Mouse (Mus musculus) monocyte, adult 5-6 weeks (primary cell): Measurements from ENCODE around the gene Vkorc1. TPM values are rescaled to one million over a fixed set of nuclear protein-coding genes. Genes with fewer than 3 reads are reported as not detected.

Experiments
- ATAC-seq: fragments of 153-309, 156-312 bp; replicated peaks from 2 replicates; pipeline ENCODE4 v1.8.0; 2017; ENCODE audit warnings: mild to moderate bottlenecking; ENCODE audit not compliant: low TSS enrichment, insufficient number of reproducible peaks, severe bottlenecking, poor library complexity, low FRiP score
- total RNA-seq: library from RNA; stranded (forward); fragments of 200-1000, 200-491, 200-594 nt; gene quantifications from 3 replicates; pipeline ENCODE4 v1.2.3, GENCODE M21; 2017

Vkorc1 gene
- total RNA-seq, 1 experiment from 2014 or later: 2.3 TPM

GRCm38 (mm10) chr7:127887191-127887590, 8.2 kb downstream of the Vkorc1 start:
- ATAC-seq: no peak

- ATAC-seq: no peak
Measured at GRCm38 (mm10) chr7:127886551-127886950, 8.9 kb downstream of the Vkorc1 start.

- ATAC-seq: no peak
Measured at GRCm38 (mm10) chr7:127885951-127886350, 9.5 kb downstream of the Vkorc1 start.

- ATAC-seq: no peak
Measured at GRCm38 (mm10) chr7:127880431-127880830, 15.0 kb downstream of the Vkorc1 start.

- no peak for ATAC-seq
Measured at GRCm38 (mm10) chr7:127879301-127879700, 16.1 kb downstream of the Vkorc1 start.

- ATAC-seq: peak; percentile 79
Measured at GRCm38 (mm10) chr7:127876467-127877348, 18.7 kb downstream of the Vkorc1 start, which contains the start of gene Zfp668. Gene Zfp668, minus strand, starts transcription at chr7:127876828.

GRCm38 (mm10) chr7:127876041-127876466, 19.4 kb downstream of the Vkorc1 start, which contains the start of gene Zfp646:
Gene Zfp646, plus strand, starts transcription at chr7:127876221.
- ATAC-seq: peak; percentile 48

GRCm38 (mm10) chr7:127875627-127876001, 19.8 kb downstream of the Vkorc1 start:
- ATAC-seq: peak; percentile 51

- 0 out of 2 replicates have a peak, but pooled peaks have one; percentile 2 for ATAC-seq
Measured at GRCm38 (mm10) chr7:127874812-127875626, 20.4 kb downstream of the Vkorc1 start.

GRCm38 (mm10) chr7:127870136-127870821, 25.1 kb downstream of the Vkorc1 start:
- ATAC-seq: no peak

- no peak for ATAC-seq
Measured at GRCm38 (mm10) chr7:127869149-127869810, 26.1 kb downstream of the Vkorc1 start.

- no peak for ATAC-seq
Measured at GRCm38 (mm10) chr7:127867641-127868040, 27.8 kb downstream of the Vkorc1 start.

GRCm38 (mm10) chr7:127866434-127866833, 29.0 kb downstream of the Vkorc1 start:
- no peak for ATAC-seq

GRCm38 (mm10) chr7:127858258-127858657, 37.2 kb downstream of the Vkorc1 start:
- no peak for ATAC-seq

GRCm38 (mm10) chr7:127850906-127851305, 44.5 kb downstream of the Vkorc1 start:
- peak; percentile 32; the same call in 1 of the 2 replicates for ATAC-seq

- ATAC-seq: peak; percentile 78
Measured at GRCm38 (mm10) chr7:127849973-127850875, 45.2 kb downstream of the Vkorc1 start.
